Mouse (Mus musculus) forebrain, embryonic 13.5 days (tissue): ENCODE results near the gene Trim10. TPM values are rescaled to one million over a fixed set of nuclear protein-coding genes. Genes with fewer than 3 reads are reported as not detected.
A peak's percentile ranks its signal among the peaks of the same experiment; 100 is the strongest.

Experiments
- ATAC-seq: fragments of 200-750 bp; cut with Nextera tagmentation; 2 replicates; pipeline ENCODE4 v1.8.0; 2017
- H3K27ac ChIP-seq: fragments of 300-500 bp; sonication (generic); 2 replicates; pipeline ENCODE4 v1.5.1; 2015; ENCODE audit warnings: inconsistent platforms, mild to moderate bottlenecking, moderate library complexity
- H3K27me3 ChIP-seq: fragments of 300-500 bp; sonication (generic); 2 replicates; pipeline ENCODE4 v1.6.1; 2015; ENCODE audit warnings: mild to moderate bottlenecking, inconsistent platforms
- H3K36me3 ChIP-seq: fragments of 300-500 bp; sonication (generic); 2 replicates; pipeline ENCODE4 v1.6.1; 2015; ENCODE audit warnings: mild to moderate bottlenecking, inconsistent platforms; ENCODE audit not compliant: poor library complexity, severe bottlenecking
- H3K4me1 ChIP-seq: fragments of 300-500 bp; sonication (generic); 2 replicates; pipeline ENCODE4 v1.6.1; 2015; ENCODE audit warnings: inconsistent platforms
- H3K4me2 ChIP-seq: fragments of 300-500 bp; sonication (generic); 2 replicates; pipeline ENCODE4 v1.6.1; 2015; ENCODE audit warnings: inconsistent platforms, mild to moderate bottlenecking, moderate library complexity
- H3K4me3 ChIP-seq: fragments of 300-500 bp; sonication (generic); 2 replicates; pipeline ENCODE4 v1.5.1; 2015; ENCODE audit warnings: mild to moderate bottlenecking, inconsistent platforms
- H3K9ac ChIP-seq: fragments of 300-500 bp; sonication (generic); 2 replicates; pipeline ENCODE4 v1.6.1; 2015; ENCODE audit warnings: mild to moderate bottlenecking, inconsistent platforms
- H3K9me3 ChIP-seq: fragments of 300-500 bp; sonication (generic); replicated peaks from 2 replicates; pipeline ENCODE4 v1.6.1; 2016; ENCODE audit warnings: inconsistent platforms
- WGBS: fragments of 180-500 bp; shearing (Covaris S2); methylation state at CpG from one replicate; pipeline ENCODE4 v1.1.7; 2015; 5-methylcytosine and 5-hydroxymethylcytosine counted together
- polyA plus RNA-seq: library from polyadenylated mRNA; unstranded; fragments of >200 nt; fragmentation: Nextera tagmentation; extraction: Ambion mirVana; gene quantifications from 2 replicates; pipeline ENCODE4 v1.2.1, GENCODE M21; 2015

Trim10 gene
- polyA plus RNA-seq, 1 experiment from 2014 or later: 1.2 TPM

DNA sequence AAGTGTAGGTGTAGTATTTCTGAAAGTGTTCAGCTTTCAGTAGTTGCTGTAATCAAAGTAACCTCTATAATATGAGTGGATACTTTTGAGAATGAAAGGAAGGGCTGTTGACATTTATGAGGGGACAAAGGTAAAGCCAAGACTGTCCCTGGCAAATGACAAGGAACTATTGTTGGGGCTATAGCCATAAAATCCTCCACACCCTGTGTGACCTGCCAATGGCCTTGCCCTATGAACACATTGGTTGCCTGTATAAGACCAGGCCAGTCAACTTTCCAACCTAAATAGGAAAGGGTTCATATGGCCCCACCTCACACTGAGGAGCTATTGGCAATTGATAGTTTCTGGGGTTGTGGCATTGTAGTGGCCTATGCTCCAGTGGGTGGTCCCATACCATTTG, 27.7 kb downstream of the Trim10 start:
- Histone ChIP-seq H3K9ac (no peak overlapping the region), H3K4me2 (no peak overlapping the region), H3K27ac (no peak overlapping the region), H3K9me3 (no peaks in the 10 kb centered on the region), H3K4me1 (no peaks in the 10 kb centered on the region), H3K36me3 (no peaks in the 10 kb centered on the region), H3K27me3 (no peaks in the 10 kb centered on the region), H3K4me3 (no peak overlapping the region)
- ATAC-seq: no peak

DNA sequence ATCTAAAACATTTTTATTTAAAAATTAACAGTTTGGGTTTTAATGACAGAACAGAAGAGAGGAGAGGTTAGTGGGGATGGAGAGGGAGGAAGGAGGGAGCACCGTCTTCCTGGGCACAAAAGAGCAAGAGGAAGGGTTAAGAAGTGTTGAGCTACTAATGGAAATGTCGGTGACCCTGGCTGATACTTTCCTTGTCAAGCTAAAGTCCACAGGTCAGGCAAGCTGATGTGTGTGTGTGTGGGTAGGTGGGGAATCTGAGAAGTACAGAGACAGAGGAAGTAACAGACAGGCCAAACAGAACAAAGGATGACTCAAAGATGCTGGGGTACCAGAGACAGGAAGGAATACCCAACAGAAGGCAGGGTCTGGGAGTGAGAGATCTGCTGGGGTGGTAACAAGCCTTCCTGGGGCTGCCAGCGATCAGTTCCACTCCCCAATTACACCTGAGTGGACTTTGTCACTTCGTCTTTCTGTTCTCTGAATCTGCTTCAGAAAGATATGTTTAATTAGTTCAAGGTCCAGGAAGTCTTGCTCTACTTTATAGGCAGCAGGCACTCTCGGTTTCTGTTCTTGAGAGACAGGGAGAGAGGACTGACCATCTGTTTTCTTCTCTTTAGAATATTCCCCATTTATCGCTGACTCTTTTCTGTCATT, 28.3 kb downstream of the Trim10 start, which contains the start of gene Trim31:
Gene Trim31, plus strand, starts transcription at position 567 of the 654 bp plus-strand sequence.
- ATAC-seq: no peak
- Histone ChIP-seq H3K4me2 (no peak within 1 kb of the TSS), H3K27ac (no peak within 1 kb of the TSS), H3K9me3 (no peaks in the 10 kb centered on the region), H3K36me3 (no peaks in the 10 kb centered on the region), H3K9ac (no peak within 1 kb of the TSS; the same call in 1 of the 2 replicates), H3K4me1 (no peaks in the 10 kb centered on the region), H3K27me3 (no peaks in the 10 kb centered on the region), H3K4me3 (no peak within 1 kb of the TSS)
- WGBS: 75% methylated on average over 6 of the region's 6 CpGs

DNA sequence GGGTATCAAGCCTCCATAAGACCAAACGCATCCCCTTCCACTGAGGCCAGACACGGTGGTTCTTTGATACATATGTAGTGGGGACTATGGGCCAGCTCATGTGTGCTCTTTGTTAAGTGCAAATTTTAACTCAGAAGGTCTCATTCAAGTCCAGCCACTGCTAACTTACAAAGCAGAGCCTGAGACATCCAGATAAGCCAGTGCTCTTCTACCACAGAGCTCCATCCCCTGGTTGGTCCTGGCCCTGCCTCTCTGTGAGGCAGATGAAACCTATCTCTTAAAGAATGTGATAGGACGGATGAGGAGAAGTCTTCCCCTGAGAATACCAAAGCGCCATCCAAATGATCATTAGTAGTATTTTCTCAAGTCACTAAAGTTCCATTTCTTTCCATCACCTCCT, 30.0 kb downstream of the Trim10 start:
- Histone ChIP-seq H3K9me3 (no peaks in the 10 kb centered on the region), H3K4me1 (no peaks in the 10 kb centered on the region), H3K36me3 (no peaks in the 10 kb centered on the region), H3K4me3 (no peak overlapping the region), H3K4me2 (no peak overlapping the region), H3K27ac (no peak overlapping the region), H3K27me3 (no peaks in the 10 kb centered on the region), H3K9ac (no peak overlapping the region)
- no peak for ATAC-seq
- WGBS: 87% methylated on average over 4 of the region's 4 CpGs

DNA sequence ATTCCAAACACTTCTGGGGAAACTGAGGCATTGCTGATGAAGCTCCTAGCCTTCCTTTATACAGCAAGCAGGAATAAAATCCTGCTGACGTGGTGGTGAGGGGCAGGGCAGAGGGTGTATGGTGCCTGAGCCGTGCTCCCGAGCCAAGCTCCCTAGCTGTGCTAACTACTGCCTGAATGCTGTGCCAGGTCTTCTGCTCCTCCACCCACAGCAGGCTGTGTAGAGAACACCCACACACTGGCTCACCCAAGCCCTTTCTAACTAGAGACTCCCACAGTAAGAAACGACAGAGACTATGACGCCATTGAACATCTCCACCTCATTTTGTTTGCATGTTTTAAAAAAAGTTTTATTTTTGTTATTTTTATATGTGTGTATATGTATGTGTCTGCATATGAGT, 30.6 kb downstream of the Trim10 start:
- H3K4me2 ChIP-seq: no peak overlapping the region
- H3K9ac ChIP-seq: no peak overlapping the region
- 83% methylated on average over 5 of the region's 5 CpGs for WGBS
- H3K27ac ChIP-seq: no peak overlapping the region
- no peak overlapping the region for H3K4me3 ChIP-seq
- no peak for ATAC-seq
- H3K27me3 ChIP-seq: no peaks in the 10 kb centered on the region
- no peaks in the 10 kb centered on the region for H3K36me3 ChIP-seq
- H3K4me1 ChIP-seq: no peaks in the 10 kb centered on the region
- H3K9me3 ChIP-seq: no peaks in the 10 kb centered on the region

DNA sequence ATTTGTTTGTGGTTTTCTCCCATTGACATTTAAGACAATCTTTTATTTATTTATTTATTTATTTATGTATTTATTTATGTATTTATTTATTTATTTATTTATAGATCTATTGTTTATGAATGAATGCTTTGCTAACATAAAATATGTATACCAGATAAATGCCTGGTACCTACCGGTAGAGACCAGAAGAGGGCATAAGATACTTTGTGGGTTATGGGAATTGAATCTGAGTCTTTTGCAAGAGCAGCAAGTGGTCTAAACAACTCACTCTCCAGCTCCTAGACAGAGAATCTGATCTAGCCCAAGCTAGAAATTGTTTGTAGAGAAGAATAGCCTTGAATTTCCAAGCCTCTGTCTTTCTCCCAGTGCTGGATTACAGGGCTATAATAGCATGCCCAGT, 31.3 kb downstream of the Trim10 start:
- WGBS: 29% methylated on average over 1 of the region's 1 CpGs

DNA sequence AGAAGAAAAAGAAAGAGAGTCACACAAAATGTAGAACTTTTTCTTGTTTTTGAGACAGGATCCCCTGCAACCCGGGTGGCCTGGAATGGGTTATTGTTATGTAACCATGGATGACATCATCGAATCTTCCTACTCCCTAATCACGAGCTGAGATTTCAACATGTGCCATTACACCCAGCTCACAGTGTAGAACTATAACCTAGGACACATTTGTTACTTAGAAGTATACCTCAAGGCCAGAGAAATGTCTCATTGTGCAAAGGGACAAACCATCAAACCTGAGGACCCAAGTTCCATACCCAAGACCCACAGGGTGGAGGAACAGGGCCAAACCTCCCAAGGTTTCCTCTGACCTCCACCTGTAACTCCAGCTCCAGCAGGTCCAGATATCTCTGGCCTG, 34.3 kb downstream of the Trim10 start:
- Histone ChIP-seq H3K9ac (no peak overlapping the region), H3K4me3 (no peak overlapping the region), H3K27me3 (no peaks in the 10 kb centered on the region), H3K4me1 (no peaks in the 10 kb centered on the region), H3K9me3 (no peaks in the 10 kb centered on the region), H3K4me2 (no peak overlapping the region), H3K36me3 (no peaks in the 10 kb centered on the region), H3K27ac (no peak overlapping the region)
- no peak for ATAC-seq
- WGBS: 75% methylated on average over 3 of the region's 3 CpGs

More for the DNA sequence above, 31.3 kb downstream of the Trim10 start:
- H3K4me1 ChIP-seq: no peaks in the 10 kb centered on the region
- no peaks in the 10 kb centered on the region for H3K27me3 ChIP-seq
- H3K4me2 ChIP-seq: no peak overlapping the region
- ATAC-seq: no peak
- no peaks in the 10 kb centered on the region for H3K9me3 ChIP-seq
- H3K9ac ChIP-seq: no peak overlapping the region
- H3K36me3 ChIP-seq: no peaks in the 10 kb centered on the region
- H3K4me3 ChIP-seq: no peak overlapping the region
- no peak overlapping the region for H3K27ac ChIP-seq

DNA sequence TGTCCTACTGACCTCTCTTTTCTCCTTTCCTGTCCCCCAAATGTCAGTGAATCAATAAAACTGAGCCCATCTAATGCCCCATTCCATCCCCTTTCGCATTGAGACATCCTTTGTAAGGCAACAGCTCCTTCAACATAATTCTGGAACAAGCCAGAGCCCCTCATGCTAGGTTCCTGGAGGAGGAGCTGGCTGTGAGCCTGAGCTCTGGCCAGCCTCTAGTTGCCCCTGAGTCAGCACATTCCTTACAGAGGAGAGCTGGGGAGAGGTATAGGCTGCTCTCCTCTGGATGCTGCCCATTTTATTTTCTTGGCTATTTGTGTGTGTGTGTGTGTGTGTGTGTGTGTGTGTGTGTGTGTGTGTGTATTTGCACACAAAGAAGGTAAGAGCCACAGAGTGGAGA, 38.9 kb downstream of the Trim10 start:
- no peaks in the 10 kb centered on the region for H3K36me3 ChIP-seq

DNA sequence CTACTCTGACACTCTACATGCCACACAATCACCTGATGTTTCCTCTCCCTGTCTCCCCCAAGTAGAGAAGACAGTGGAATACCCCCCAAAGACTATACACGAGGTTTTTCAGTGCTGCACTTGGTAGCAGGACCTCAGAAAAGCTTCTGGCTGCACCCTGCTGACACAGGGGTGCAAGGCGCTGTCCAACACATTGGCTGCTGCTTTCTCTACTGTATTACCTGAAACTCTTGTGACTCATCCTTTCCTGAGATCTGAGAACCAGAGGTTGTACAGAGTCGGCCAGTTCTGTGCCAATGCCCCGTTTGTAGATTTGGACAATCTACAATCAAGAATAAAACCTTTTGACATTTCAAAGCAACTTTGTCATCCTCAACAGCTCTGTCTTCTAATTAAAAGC, 40.4 kb downstream of the Trim10 start:
- Histone ChIP-seq H3K4me1 (no peaks in the 10 kb centered on the region), H3K36me3 (no peaks in the 10 kb centered on the region), H3K4me2 (no peak overlapping the region), H3K4me3 (no peak overlapping the region), H3K9ac (no peak overlapping the region), H3K27me3 (no peaks in the 10 kb centered on the region), H3K9me3 (no peaks in the 10 kb centered on the region), H3K27ac (no peak overlapping the region)
- WGBS: 59% methylated on average over 4 of the region's 4 CpGs
- ATAC-seq: no peak

More for the DNA sequence above, 38.9 kb downstream of the Trim10 start:
- Histone ChIP-seq H3K27ac (no peak overlapping the region), H3K4me3 (no peak overlapping the region), H3K4me2 (no peak overlapping the region), H3K4me1 (no peaks in the 10 kb centered on the region), H3K9me3 (no peaks in the 10 kb centered on the region), H3K27me3 (no peaks in the 10 kb centered on the region), H3K9ac (no peak overlapping the region)
- 41% methylated on average over 1 of the region's 1 CpGs for WGBS
- ATAC-seq: no peak

DNA sequence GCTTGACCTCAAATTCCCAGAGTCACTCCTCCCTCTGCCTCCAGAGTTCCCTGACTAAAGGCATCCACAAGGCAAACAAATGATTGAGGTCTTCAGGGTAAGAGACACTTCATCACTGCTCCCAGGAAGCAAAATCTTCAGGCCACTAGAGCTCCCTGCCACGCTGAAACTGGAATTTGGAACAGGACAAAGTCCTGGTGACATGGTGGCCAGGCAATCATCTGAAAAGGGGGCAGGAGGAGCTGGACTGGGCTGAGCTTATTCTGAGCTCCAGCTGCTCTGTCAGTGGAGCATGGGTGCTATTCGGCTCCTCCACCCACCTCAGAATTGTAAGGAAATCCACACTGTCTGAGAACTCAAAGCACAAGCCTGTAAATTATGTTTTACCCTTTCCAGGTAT, 42.7 kb downstream of the Trim10 start:
- H3K9ac ChIP-seq: no peak overlapping the region
- H3K27ac ChIP-seq: no peak overlapping the region
- no peak overlapping the region for H3K4me3 ChIP-seq
- WGBS: 83% methylated on average over 2 of the region's 2 CpGs
- H3K27me3 ChIP-seq: no peaks in the 10 kb centered on the region
- ATAC-seq: no peak
- no peak overlapping the region for H3K4me2 ChIP-seq
- H3K9me3 ChIP-seq: no peaks in the 10 kb centered on the region
- H3K4me1 ChIP-seq: no peaks in the 10 kb centered on the region
- H3K36me3 ChIP-seq: no peaks in the 10 kb centered on the region

DNA sequence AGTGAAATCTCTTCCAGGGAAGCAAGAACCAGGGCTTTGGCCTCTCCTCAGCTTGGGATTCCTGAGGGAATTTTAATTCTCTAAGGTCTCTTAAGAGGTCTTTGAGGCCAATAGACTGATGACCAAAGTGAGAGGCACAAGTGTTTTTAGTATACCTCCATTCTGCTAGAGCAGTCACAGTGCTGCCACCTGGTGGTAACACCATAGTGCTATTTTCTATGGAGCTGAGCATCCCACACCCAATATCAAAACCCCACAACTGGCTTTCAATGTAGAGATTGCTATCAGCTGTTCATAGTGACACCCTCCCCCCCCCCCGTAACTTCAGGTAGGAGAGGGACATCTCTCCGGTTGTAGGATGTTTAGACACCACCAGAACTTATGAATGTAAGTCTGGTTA, 44.7 kb downstream of the Trim10 start:
- Histone ChIP-seq H3K9ac (no peak overlapping the region), H3K4me3 (no peak overlapping the region), H3K36me3 (no peaks in the 10 kb centered on the region), H3K27me3 (no peaks in the 10 kb centered on the region), H3K9me3 (no peaks in the 10 kb centered on the region), H3K27ac (no peak overlapping the region), H3K4me1 (no peaks in the 10 kb centered on the region), H3K4me2 (no peak overlapping the region)
- 17% methylated on average over 2 of the region's 2 CpGs for WGBS
- peak; percentile 55; the same call in 1 of the 2 replicates for ATAC-seq

DNA sequence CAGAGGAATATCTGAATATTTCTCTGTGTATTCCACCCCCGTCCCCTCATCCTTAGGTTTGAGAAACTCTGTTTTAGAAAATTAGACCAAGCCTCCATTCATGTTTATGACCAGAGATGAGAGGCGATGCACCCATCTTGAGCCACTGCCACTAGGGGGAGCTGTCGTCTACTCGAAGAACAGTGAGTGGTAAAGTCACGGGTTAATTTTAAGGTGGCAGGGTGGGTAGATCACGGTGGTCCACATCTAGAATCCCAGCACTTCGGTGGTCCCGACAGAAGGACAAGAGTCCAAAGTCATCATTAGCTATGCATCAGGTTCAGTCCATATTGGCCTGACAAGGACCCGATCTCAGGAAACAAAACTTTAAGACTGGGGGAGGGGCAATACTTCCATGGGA, 45.7 kb downstream of the Trim10 start:
- Histone ChIP-seq H3K27ac (no peak overlapping the region), H3K9me3 (no peaks in the 10 kb centered on the region), H3K27me3 (no peaks in the 10 kb centered on the region), H3K4me1 (no peaks in the 10 kb centered on the region), H3K9ac (no peak overlapping the region), H3K36me3 (no peaks in the 10 kb centered on the region), H3K4me2 (no peak overlapping the region), H3K4me3 (no peak overlapping the region)
- 17% methylated on average over 9 of the region's 9 CpGs for WGBS
- ATAC-seq: peak; percentile 30; the same call in 1 of the 2 replicates

DNA sequence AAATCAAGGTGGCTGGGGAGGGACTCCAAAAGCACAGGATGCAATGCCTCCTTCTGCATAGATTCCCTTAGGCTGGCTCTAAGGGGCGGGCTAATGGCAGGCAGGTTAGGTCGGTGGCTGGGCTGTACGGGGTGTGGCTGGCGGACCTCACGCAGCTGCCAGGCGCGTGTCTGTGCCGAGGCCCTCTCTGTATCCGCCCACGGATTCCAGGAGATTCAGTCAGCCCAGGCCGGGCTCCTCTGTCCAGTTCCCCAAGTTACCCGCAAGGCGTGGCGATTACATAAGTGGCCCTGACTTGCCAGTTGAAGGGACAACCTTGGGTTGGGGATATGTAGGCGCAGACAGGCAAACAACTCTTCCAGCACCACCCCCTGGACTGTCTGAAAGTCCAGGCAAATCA, 50.9 kb downstream of the Trim10 start:
- no peak for ATAC-seq
- 50% methylated on average over 15 of the region's 15 CpGs for WGBS
- H3K4me3 ChIP-seq: no peak overlapping the region
- no peak overlapping the region for H3K27ac ChIP-seq
- H3K36me3 ChIP-seq: no peaks in the 10 kb centered on the region
- H3K4me2 ChIP-seq: no peak overlapping the region
- no peaks in the 10 kb centered on the region for H3K9me3 ChIP-seq
- no peaks in the 10 kb centered on the region for H3K27me3 ChIP-seq
- no peak overlapping the region for H3K9ac ChIP-seq
- H3K4me1 ChIP-seq: no peaks in the 10 kb centered on the region

DNA sequence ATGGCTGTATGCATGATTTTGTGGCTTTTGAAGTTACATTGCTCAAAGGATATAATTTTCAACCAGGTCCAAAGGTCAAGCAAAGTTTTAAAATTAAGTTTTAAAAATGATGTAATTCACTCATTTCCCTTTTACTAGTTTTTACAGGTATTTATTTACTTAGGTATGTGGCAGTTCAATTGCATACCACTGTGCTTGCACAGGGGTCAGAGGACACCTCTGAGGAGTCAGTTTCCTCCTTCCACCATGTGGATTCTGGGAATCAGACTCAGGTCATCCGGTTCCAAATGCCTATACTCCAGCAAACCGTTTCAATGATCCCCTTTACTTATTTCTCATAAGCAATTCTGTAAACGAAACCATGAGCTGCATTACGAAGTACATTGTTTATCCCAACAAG, 53.3 kb downstream of the Trim10 start:
- Histone ChIP-seq H3K27ac (no peak overlapping the region), H3K36me3 (no peaks in the 10 kb centered on the region), H3K4me3 (no peak overlapping the region), H3K9ac (no peak overlapping the region), H3K4me1 (no peaks in the 10 kb centered on the region), H3K4me2 (no peak overlapping the region), H3K9me3 (no peaks in the 10 kb centered on the region), H3K27me3 (no peaks in the 10 kb centered on the region)
- 88% methylated on average over 4 of the region's 4 CpGs for WGBS
- no peak for ATAC-seq
